Mouse (Mus musculus) embryonic fibroblast, embryonic 13.5 days (primary cell): ENCODE measurements around the gene Chrne.

Source experiments
- CTCF ChIP-seq: IDR thresholded peaks from 2 replicates; pipeline ENCODE4 v1.5.1; 2011; ENCODE audit warnings: mild to moderate bottlenecking, control low read depth, low read length, moderate library complexity, borderline replicate concordance; ENCODE audit not compliant: insufficient read depth
- POLR2A ChIP-seq: IDR thresholded peaks from 2 replicates; pipeline ENCODE4 v1.6.1; 2011; ENCODE audit warnings: low read depth, mild to moderate bottlenecking, control low read depth, low read length, moderate library complexity

GRCm38 (mm10) chr11:70625473-70625872 is 6.5 kb upstream of the Chrne start:
- TF ChIP-seq CTCF (peak; percentile 47; the same call in 1 of the 2 replicates), POLR2A (no peak)
